Mouse (Mus musculus): ENCODE measurements around the gene Gsap.
"Not testable (repeated sequence)": the region's sequence is repeated elsewhere in the genome, so short reads cannot be mapped to it uniquely, and the experiment has no call there.

Gene Gsap

GRCm38 (mm10) chr5:21328560-21328959 lies 142.5 kb downstream of the Gsap start:
- no peak for DNase-seq

- DNase-seq = no peak
Measured at GRCm38 (mm10) chr5:21329672-21330665, 143.9 kb downstream of the Gsap start.

- DNase-seq = no peak
Measured at GRCm38 (mm10) chr5:21331656-21332055, 145.6 kb downstream of the Gsap start.

GRCm38 (mm10) chr5:21332119-21332518 lies 146.1 kb downstream of the Gsap start:
- no peak for DNase-seq

GRCm38 (mm10) chr5:21342265-21342664 lies 156.2 kb downstream of the Gsap start:
- not testable (repeated sequence) for DNase-seq

- DNase-seq = no peak
Measured at GRCm38 (mm10) chr5:21348366-21348765, 162.3 kb downstream of the Gsap start.

GRCm38 (mm10) chr5:21351678-21352077 lies 165.6 kb downstream of the Gsap start:
- no peak for DNase-seq

- DNase-seq = no peak
Measured at GRCm38 (mm10) chr5:21358648-21359047, 172.6 kb downstream of the Gsap start.

GRCm38 (mm10) chr5:21363343-21363742 lies 177.3 kb downstream of the Gsap start:
- no peak for DNase-seq

Data from cerebellum, postnatal 25 days (tissue).